Mouse (Mus musculus): ENCODE results near the gene Ggn. TPM values are rescaled to one million over a fixed set of nuclear protein-coding genes. Genes with fewer than 3 reads are reported as not detected.

Ggn gene
- 0.60 and 0.63 TPM in 2 replicates for polyA plus RNA-seq (2014; fragmentation: Nextera tagmentation; extraction: Ambion mirVana)

DNA sequence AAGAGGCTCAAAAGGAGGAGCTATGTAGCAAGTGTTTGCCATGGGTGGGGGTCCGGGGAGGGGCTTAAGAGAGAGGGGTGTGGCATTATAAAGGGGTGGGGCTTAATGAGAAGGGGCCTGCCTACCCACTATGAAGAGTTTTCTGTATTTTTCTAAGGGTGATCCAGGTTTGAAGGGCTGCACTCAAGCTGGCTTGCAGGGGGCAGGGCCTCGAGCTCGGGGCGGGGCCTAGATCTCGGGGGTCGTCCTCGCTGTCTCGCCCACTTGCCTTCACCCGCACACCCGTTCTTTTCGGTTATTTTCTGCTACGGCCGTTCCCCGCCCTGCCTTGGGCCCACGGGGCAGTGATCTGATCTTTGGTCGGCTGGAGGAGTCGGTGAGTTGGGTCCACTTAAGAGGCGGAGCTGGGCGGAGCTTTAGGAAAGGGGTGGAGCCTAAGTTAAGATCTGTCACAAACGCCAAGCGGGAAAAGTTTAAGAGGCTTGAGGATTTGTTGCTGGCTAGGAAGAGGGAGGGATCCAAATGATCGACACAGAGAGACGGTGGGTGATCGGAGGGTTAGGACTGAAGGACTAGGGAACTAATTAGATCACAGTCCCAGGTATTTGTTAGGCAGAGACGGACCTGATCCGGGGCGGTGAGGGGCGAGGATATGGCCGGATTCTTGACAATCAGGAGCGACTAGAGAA is at the start of gene Ggn, which contains the start of gene Spred3:
Gene Ggn, plus strand, starts transcription at position 145 of the 689 bp plus-strand sequence.
Gene Spred3, minus strand, starts transcription at position 346 of the 689 bp plus-strand sequence.
- WGBS = under 1% methylated on average over 30 of the region's 30 CpGs
- H3K27me3 ChIP-seq (ENCODE audit: control insufficient read depth, insufficient read depth, low read length) = peaks cover 34% of the 10 kb centered on the region
- peak; percentile 97 for DNase-seq (ENCODE audit: low spot score, missing footprints)

GRCm38 (mm10) chr7:29122821-29123220 is 47.2 kb upstream of the Ggn start:
- 93% methylated on average over 9 of the region's 9 CpGs for WGBS
- no peak for DNase-seq (ENCODE audit: low spot score, missing footprints)
- H3K9me3 ChIP-seq (ENCODE audit: control insufficient read depth, low read length) = no peaks in the 10 kb centered on the region
- no peak overlapping the region for H3K9ac ChIP-seq (ENCODE audit: low read length)
- H3K4me3 ChIP-seq (ENCODE audit: low read depth, low read length) = no peak overlapping the region
- H3K27ac ChIP-seq (ENCODE audit: low read depth, low read length) = no peak overlapping the region
- no peaks in the 10 kb centered on the region for H3K36me3 ChIP-seq (ENCODE audit: control insufficient read depth, insufficient read depth, low read length)
- H3K4me1 ChIP-seq (ENCODE audit: control insufficient read depth, insufficient read depth, low read length) = no peaks in the 10 kb centered on the region
- H3K4me2 ChIP-seq = no peak overlapping the region
- H3K27me3 ChIP-seq (ENCODE audit: control insufficient read depth, insufficient read depth, low read length) = no peaks in the 10 kb centered on the region; the same call in 1 of the 2 replicates
- ATAC-seq (ENCODE audit: low FRiP score) = no peak

More for the DNA sequence above, at the start of gene Ggn, which contains the start of gene Spred3:
- peak within 1 kb of the TSS; percentile 55 for H3K4me3 ChIP-seq (ENCODE audit: low read depth, low read length)
- peak; percentile 58 for ATAC-seq (ENCODE audit: low FRiP score)
- peak within 1 kb of the TSS; percentile 61 for H3K27ac ChIP-seq (ENCODE audit: low read depth, low read length)
- peak within 1 kb of the TSS; percentile 67 for H3K9ac ChIP-seq (ENCODE audit: low read length)
- H3K4me2 ChIP-seq = peak within 1 kb of the TSS; percentile 83
- peaks cover 13% of the 10 kb centered on the region for H3K36me3 ChIP-seq (ENCODE audit: control insufficient read depth, insufficient read depth, low read length)
- H3K4me1 ChIP-seq (ENCODE audit: control insufficient read depth, insufficient read depth, low read length) = peaks cover 39% of the 10 kb centered on the region
- H3K9me3 ChIP-seq (ENCODE audit: control insufficient read depth, low read length) = no peaks in the 10 kb centered on the region

- Histone ChIP-seq H3K4me3 (ENCODE audit: low read depth, low read length) (no peak overlapping the region), H3K36me3 (ENCODE audit: control insufficient read depth, insufficient read depth, low read length) (no peaks in the 10 kb centered on the region), H3K4me2 (no peak overlapping the region), H3K4me1 (ENCODE audit: control insufficient read depth, insufficient read depth, low read length) (no peaks in the 10 kb centered on the region), H3K27ac (ENCODE audit: low read depth, low read length) (no peak overlapping the region), H3K27me3 (ENCODE audit: control insufficient read depth, insufficient read depth, low read length) (no peaks in the 10 kb centered on the region), H3K9me3 (ENCODE audit: control insufficient read depth, low read length) (no peaks in the 10 kb centered on the region), H3K9ac (ENCODE audit: low read length) (no peak overlapping the region)
- WGBS = 55% methylated on average over 5 of the region's 5 CpGs
- ATAC-seq (ENCODE audit: low FRiP score) = no peak
- DNase-seq (ENCODE audit: low spot score, missing footprints) = no peak
Observed at GRCm38 (mm10) chr7:29123531-29124358, 46.3 kb upstream of the Ggn start.

- WGBS = under 1% methylated on average over 16 of the region's 16 CpGs
- peak; percentile 82 for ATAC-seq (ENCODE audit: low FRiP score)
- no peak within 1 kb of the TSS for H3K27ac ChIP-seq (ENCODE audit: low read depth, low read length)
Observed at GRCm38 (mm10) chr7:29124970-29125369, 45.0 kb upstream of the Ggn start, which contains the start of gene Ryr1. Ryr1 (minus strand) TSS chr7:29125179.

DNA sequence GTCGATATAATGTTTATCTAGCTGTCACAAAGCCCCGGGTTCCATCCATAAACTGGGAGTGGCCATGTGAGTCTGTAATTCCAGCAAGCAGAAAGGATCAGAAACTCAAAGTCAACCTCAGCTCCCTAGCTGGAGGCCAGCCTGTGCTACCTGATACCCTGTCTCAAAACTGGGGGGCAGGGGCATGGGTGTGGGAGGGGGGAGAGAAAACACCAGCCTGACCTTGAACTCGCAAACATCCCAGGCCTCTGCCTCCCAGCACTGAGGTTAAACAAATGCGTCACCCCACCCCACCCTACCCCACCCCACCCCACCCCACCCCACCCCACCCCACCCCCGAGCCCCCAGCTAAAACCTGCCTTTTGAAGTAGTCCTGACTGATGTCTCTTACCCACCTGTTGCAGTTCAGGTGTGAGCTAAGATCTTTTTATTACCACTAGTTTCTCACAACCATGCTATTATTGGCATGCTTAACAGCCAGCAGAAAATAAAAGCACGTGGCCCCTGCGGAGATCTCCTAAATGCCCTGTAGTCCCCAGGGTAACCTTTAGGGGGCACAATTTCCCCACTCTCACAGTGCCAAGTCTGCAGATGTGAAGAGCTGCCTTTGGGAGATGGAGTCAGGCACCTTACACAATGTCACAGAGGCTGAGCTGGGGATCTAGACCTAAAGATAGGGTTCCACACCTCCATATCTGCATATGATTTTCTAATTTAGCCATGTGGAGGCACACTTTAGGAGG is 43.7 kb upstream of the Ggn start:
- ATAC-seq (ENCODE audit: low FRiP score) (no peak), DNase-seq (ENCODE audit: low spot score, missing footprints) (peak; percentile 92)
- no peaks in the 10 kb centered on the region for H3K4me1 ChIP-seq (ENCODE audit: control insufficient read depth, insufficient read depth, low read length)
- 34% methylated on average over 7 of the region's 7 CpGs for WGBS
- H3K9me3 ChIP-seq (ENCODE audit: control insufficient read depth, low read length) = no peaks in the 10 kb centered on the region
- H3K9ac ChIP-seq (ENCODE audit: low read length) = no peak overlapping the region
- no peak overlapping the region for H3K4me2 ChIP-seq
- no peaks in the 10 kb centered on the region for H3K27me3 ChIP-seq (ENCODE audit: control insufficient read depth, insufficient read depth, low read length)
- H3K27ac ChIP-seq (ENCODE audit: low read depth, low read length) = no peak overlapping the region
- no peak overlapping the region for H3K4me3 ChIP-seq (ENCODE audit: low read depth, low read length)
- H3K36me3 ChIP-seq (ENCODE audit: control insufficient read depth, insufficient read depth, low read length) = no peaks in the 10 kb centered on the region

More at GRCm38 (mm10) chr7:29124970-29125369, 45.0 kb upstream of the Ggn start, which contains the start of gene Ryr1:
- peak; percentile 90 for DNase-seq (ENCODE audit: low spot score, missing footprints)
- no peaks in the 10 kb centered on the region for H3K27me3 ChIP-seq (ENCODE audit: control insufficient read depth, insufficient read depth, low read length)
- no peaks in the 10 kb centered on the region for H3K36me3 ChIP-seq (ENCODE audit: control insufficient read depth, insufficient read depth, low read length)
- H3K4me3 ChIP-seq (ENCODE audit: low read depth, low read length) = peak within 1 kb of the TSS; percentile 22
- H3K9me3 ChIP-seq (ENCODE audit: control insufficient read depth, low read length) = no peaks in the 10 kb centered on the region
- H3K4me1 ChIP-seq (ENCODE audit: control insufficient read depth, insufficient read depth, low read length) = no peaks in the 10 kb centered on the region
- peak within 1 kb of the TSS; percentile 46 for H3K4me2 ChIP-seq
- H3K9ac ChIP-seq (ENCODE audit: low read length) = peak within 1 kb of the TSS; percentile 45

DNA sequence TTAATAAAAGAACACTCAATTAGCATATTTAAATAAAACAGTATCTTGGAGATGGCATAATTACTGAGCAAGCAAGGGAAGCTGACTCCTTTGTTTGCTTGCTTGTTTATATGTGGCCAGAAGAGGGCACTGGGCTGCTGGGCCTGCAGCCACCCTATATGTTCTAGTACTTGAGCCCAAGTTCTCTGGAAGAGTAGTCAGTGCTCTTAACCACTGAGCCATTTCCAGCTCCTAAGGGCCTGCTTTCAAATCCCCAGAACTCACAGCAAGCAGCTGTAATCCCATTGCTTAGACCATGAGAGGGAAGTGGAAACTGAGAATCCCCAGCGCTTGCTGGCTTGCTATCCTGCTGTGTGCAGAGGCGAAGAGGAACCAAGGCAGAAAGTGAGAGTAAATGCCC is 41.3 kb upstream of the Ggn start:
- WGBS = 34% methylated on average over 2 of the region's 2 CpGs
- ATAC-seq (ENCODE audit: low FRiP score) = no peak

DNA sequence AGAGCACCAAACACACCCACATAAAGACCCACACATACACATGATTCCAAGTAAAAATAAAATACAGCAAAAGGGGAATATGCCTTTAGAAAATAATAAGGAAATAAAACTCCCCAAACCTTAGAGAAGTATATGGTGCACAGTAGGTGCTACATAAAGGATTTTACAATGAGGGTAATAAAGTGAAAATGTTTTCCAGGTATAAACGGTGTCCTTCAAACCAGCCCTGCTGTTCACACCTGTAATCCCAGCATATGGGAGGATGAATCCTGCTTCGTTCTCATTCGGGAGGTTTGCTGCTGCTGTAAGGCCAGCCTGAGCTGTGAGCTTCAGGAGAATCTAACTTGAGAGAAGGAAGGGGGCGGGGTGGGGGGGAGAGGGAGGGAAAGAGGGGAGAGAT is 35.8 kb upstream of the Ggn start:
- Histone ChIP-seq H3K9me3 (ENCODE audit: control insufficient read depth, low read length) (no peaks in the 10 kb centered on the region), H3K4me3 (ENCODE audit: low read depth, low read length) (peak overlapping the region; percentile 23; the same call in 1 of the 2 replicates), H3K9ac (ENCODE audit: low read length) (peak overlapping the region; percentile 33; the same call in 1 of the 2 replicates), H3K4me1 (ENCODE audit: control insufficient read depth, insufficient read depth, low read length) (peaks cover 6% of the 10 kb centered on the region; the same call in 1 of the 2 replicates), H3K27me3 (ENCODE audit: control insufficient read depth, insufficient read depth, low read length) (peaks cover 4% of the 10 kb centered on the region; the same call in 1 of the 2 replicates), H3K36me3 (ENCODE audit: control insufficient read depth, insufficient read depth, low read length) (no peaks in the 10 kb centered on the region), H3K4me2 (peak overlapping the region; percentile 42), H3K27ac (ENCODE audit: low read depth, low read length) (no peak overlapping the region)
- WGBS = 5% methylated on average over 3 of the region's 4 CpGs
- DNase-seq (ENCODE audit: low spot score, missing footprints) (no peak), ATAC-seq (ENCODE audit: low FRiP score) (no peak)

More for the DNA sequence above, 41.3 kb upstream of the Ggn start:
- Histone ChIP-seq H3K36me3 (ENCODE audit: control insufficient read depth, insufficient read depth, low read length) (no peaks in the 10 kb centered on the region), H3K9ac (ENCODE audit: low read length) (no peak overlapping the region), H3K27ac (ENCODE audit: low read depth, low read length) (no peak overlapping the region), H3K4me1 (ENCODE audit: control insufficient read depth, insufficient read depth, low read length) (no peaks in the 10 kb centered on the region), H3K9me3 (ENCODE audit: control insufficient read depth, low read length) (no peaks in the 10 kb centered on the region), H3K4me3 (ENCODE audit: low read depth, low read length) (no peak overlapping the region), H3K27me3 (ENCODE audit: control insufficient read depth, insufficient read depth, low read length) (no peaks in the 10 kb centered on the region), H3K4me2 (no peak overlapping the region)
- DNase-seq (ENCODE audit: low spot score, missing footprints) = no peak

GRCm38 (mm10) chr7:29134693-29135386 is 35.2 kb upstream of the Ggn start, which contains the start of gene Rasgrp4:
Rasgrp4 (plus strand) TSS chr7:29134851.
- ATAC-seq (ENCODE audit: low FRiP score) (no peak), DNase-seq (ENCODE audit: low spot score, missing footprints) (peak; percentile 88)
- Histone ChIP-seq H3K4me1 (ENCODE audit: control insufficient read depth, insufficient read depth, low read length) (peaks cover 6% of the 10 kb centered on the region; the same call in 1 of the 2 replicates), H3K9ac (ENCODE audit: low read length) (peak within 1 kb of the TSS; percentile 33), H3K4me3 (ENCODE audit: low read depth, low read length) (peak within 1 kb of the TSS; percentile 23), H3K9me3 (ENCODE audit: control insufficient read depth, low read length) (no peaks in the 10 kb centered on the region), H3K36me3 (ENCODE audit: control insufficient read depth, insufficient read depth, low read length) (no peaks in the 10 kb centered on the region), H3K27me3 (ENCODE audit: control insufficient read depth, insufficient read depth, low read length) (peaks cover 4% of the 10 kb centered on the region; the same call in 1 of the 2 replicates), H3K27ac (ENCODE audit: low read depth, low read length) (no peak within 1 kb of the TSS), H3K4me2 (peak within 1 kb of the TSS; percentile 42)
- under 1% methylated on average over 15 of the region's 20 CpGs for WGBS

Data from midbrain, embryonic 11.5 days (tissue).